Mouse (Mus musculus) liver, embryonic 14.5 days (tissue): ENCODE data around the gene Snx17. TPM values are rescaled to one million over a fixed set of nuclear protein-coding genes. Genes with fewer than 3 reads are reported as not detected.
A peak's percentile ranks its signal among the peaks of the same experiment; 100 is the strongest.

Experiments
- ATAC-seq: fragments of 200-750 bp; cut with Nextera tagmentation; 2 replicates; pipeline ENCODE4 v1.8.0; 2017; ENCODE audit warnings: moderate number of reproducible peaks, mild to moderate bottlenecking, moderate library complexity; ENCODE audit not compliant: insufficient read depth
- DNase-seq, 3 experiments: peaks; one replicate each; pipeline ENCODE4 v3.0.0-alpha.2; 2012 to 2013; ENCODE audit warnings: low read depth in 3 of 3, low spot score in 3 of 3
- H3K27ac ChIP-seq: fragments of 300-500 bp; sonication (generic); 2 replicates; pipeline ENCODE4 v1.5.1; 2014; ENCODE audit warnings: moderate library complexity, mild to moderate bottlenecking, control low read depth, inconsistent platforms
- H3K27me3 ChIP-seq: fragments of 300-500 bp; sonication (generic); 2 replicates; pipeline ENCODE4 v1.6.1; 2014; ENCODE audit warnings: mild to moderate bottlenecking, low read length, moderate library complexity; ENCODE audit not compliant: control insufficient read depth, insufficient read depth
- H3K36me3 ChIP-seq: fragments of 300-500 bp; sonication (generic); replicated peaks from 2 replicates; pipeline ENCODE4 v1.6.1; 2014; ENCODE audit warnings: low read depth; ENCODE audit not compliant: control insufficient read depth, insufficient read depth
- H3K4me1 ChIP-seq, 2 experiments: fragments of 200-500 bp in 1 of 2; fragments of 300-500 bp in 1 of 2; sonication (generic) in 1 of 2; replicated peaks; 2 replicates each; pipeline ENCODE4 v1.6.1; 2012 to 2014; ENCODE audit warnings: antibody characterized with exemption in 1 of 2, inconsistent platforms in 1 of 2, low read length in 1 of 2; ENCODE audit not compliant: control insufficient read depth in 2 of 2, insufficient read depth in 2 of 2
- H3K4me2 ChIP-seq: fragments of 300-500 bp; sonication (generic); 2 replicates; pipeline ENCODE4 v1.6.1; 2014; ENCODE audit warnings: low read depth, mild to moderate bottlenecking, control low read depth, moderate library complexity
- H3K4me3 ChIP-seq, 2 experiments: fragments of 200-500 bp in 1 of 2; fragments of 300-500 bp in 1 of 2; sonication (generic) in 1 of 2; 2 replicates each; pipeline ENCODE4 v1.5.1; 2012 to 2014; ENCODE audit warnings: low read depth in 2 of 2, low read length in 2 of 2, mild to moderate bottlenecking in 2 of 2, control low read depth in 1 of 2, inconsistent platforms in 1 of 2, moderate library complexity in 1 of 2; ENCODE audit not compliant: insufficient read depth in 1 of 2
- H3K9ac ChIP-seq: fragments of 300-500 bp; sonication (generic); replicated peaks from 2 replicates; pipeline ENCODE4 v1.6.1; 2014; ENCODE audit warnings: mild to moderate bottlenecking, control low read depth, moderate library complexity
- H3K9me3 ChIP-seq: fragments of 300-500 bp; sonication (generic); 2 replicates; pipeline ENCODE4 v1.6.1; 2016; ENCODE audit warnings: low read length, mixed read lengths; ENCODE audit not compliant: control insufficient read depth
- CTCF ChIP-seq: IDR thresholded peaks from 2 replicates; pipeline ENCODE4 v1.5.1; 2016; ENCODE audit warnings: antibody characterized with exemption, low read depth, control low read depth
- EP300 ChIP-seq: IDR thresholded peaks from 2 replicates; pipeline ENCODE4 v1.6.1; 2016; ENCODE audit warnings: antibody characterized with exemption, low read depth
- WGBS: fragments of 180-500 bp; shearing (Covaris S2); extraction: QIAGEN DNeasy Blood & Tissue Kit; methylation state at CpG from one replicate; pipeline ENCODE4 v1.1.7; 2014; ENCODE audit not compliant: insufficient replicate concordance; 5-methylcytosine and 5-hydroxymethylcytosine counted together
- polyA plus RNA-seq, 2 experiments: library from polyadenylated mRNA; depleted of rRNA in 1 of 2; stranded (reverse) in 1 of 2; unstranded in 1 of 2; fragments of >200 nt; fragmentation: Nextera tagmentation in 1 of 2; extraction: Ambion mirVana in 1 of 2; gene quantifications; 2 replicates each; pipeline versions ENCODE4 v1.2.1 to v1.2.3; 2012 to 2014

Gene Snx17
- polyA plus RNA-seq, 2 experiments: 23.7 to 36.4 TPM

- H3K4me1 ChIP-seq: peaks cover 16 to 21% of the 10 kb centered on the region in 2 experiments
- WGBS: 11% methylated on average over 11 of the region's 11 CpGs
- no peaks in the 10 kb centered on the region for H3K27me3 ChIP-seq
- H3K4me3 ChIP-seq: peak overlapping the region; percentile 76 to 96
- H3K9me3 ChIP-seq: no peaks in the 10 kb centered on the region
- peaks cover 2% of the 10 kb centered on the region; the same call in 1 of the 2 replicates for H3K36me3 ChIP-seq
- ATAC-seq: 0 out of 2 replicates have a peak, but pooled peaks have one; percentile 17
- DNase-seq: peak; percentile 61 to 67 (median 62)
- H3K9ac ChIP-seq: peak overlapping the region; percentile 65
- H3K4me2 ChIP-seq: peak overlapping the region; percentile 98
- H3K27ac ChIP-seq: peak overlapping the region; percentile 68
- TF ChIP-seq CTCF (peak; percentile 77), EP300 (no peak)
Measured at GRCm38 (mm10) chr5:31221304-31221945, 28.4 kb downstream of the Snx17 start.

DNA sequence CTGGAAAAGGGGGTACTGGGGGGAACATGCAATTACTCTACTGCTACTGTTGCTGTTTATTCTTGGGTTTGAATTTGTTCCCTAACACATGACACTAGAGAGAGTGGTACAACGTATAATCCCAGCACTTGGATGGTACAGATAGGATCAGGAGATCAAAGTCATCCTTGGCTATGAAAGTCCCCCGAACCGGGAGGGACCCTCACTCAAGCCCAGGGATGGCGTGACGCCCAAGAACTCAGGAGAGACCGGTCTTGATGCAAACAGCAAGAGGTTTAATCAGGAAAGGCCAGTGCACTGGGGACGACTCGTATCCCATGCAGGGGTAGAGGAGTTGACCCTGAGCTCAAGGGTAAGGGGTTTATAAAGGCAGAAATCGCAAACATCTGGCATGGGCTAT is 29.7 kb downstream of the Snx17 start:
- DNase-seq: no peak
- TF ChIP-seq EP300 (no peak), CTCF (no peak)
- H3K4me2 ChIP-seq: no peak overlapping the region
- no peak overlapping the region for H3K9ac ChIP-seq
- no peak overlapping the region for H3K27ac ChIP-seq
- H3K4me3 ChIP-seq: no peak overlapping the region
- H3K36me3 ChIP-seq: no peaks in the 10 kb centered on the region
- no peaks in the 10 kb centered on the region for H3K9me3 ChIP-seq
- peaks cover 11 to 14% of the 10 kb centered on the region in 2 experiments for H3K4me1 ChIP-seq
- no peak for ATAC-seq
- no peaks in the 10 kb centered on the region for H3K27me3 ChIP-seq
- WGBS: 78% methylated on average over 9 of the region's 9 CpGs

DNA sequence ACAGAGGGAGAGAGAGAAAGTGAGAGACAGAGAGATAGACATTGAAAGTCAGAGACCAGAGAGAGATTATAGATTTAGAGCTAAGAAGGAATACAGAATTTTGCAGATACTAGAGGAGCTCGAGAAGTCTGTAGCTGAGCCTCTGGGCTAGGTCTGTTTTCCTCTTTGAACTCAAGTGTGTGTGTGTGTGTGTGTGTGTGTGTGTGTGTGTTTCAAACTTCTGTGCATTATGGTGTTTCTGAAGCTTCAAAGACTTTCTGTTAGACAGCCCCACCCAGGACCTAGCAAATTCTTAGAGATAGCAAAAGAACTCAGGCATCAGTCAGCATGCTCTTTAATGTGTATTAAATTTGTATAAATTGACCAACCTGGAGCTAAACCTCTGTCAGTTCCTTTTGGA is 33.6 kb downstream of the Snx17 start:
- DNase-seq (no peak), ATAC-seq (no peak)
- WGBS: 46% methylated on average over 1 of the region's 1 CpGs
- Histone ChIP-seq H3K4me3 (no peak overlapping the region), H3K9me3 (no peaks in the 10 kb centered on the region), H3K4me1 (peaks cover under 1 to 1% of the 10 kb centered on the region in 2 experiments; a peak in 3 of 4 replicates), H3K27ac (no peak overlapping the region), H3K9ac (no peak overlapping the region), H3K36me3 (no peaks in the 10 kb centered on the region), H3K4me2 (no peak overlapping the region), H3K27me3 (no peaks in the 10 kb centered on the region)
- TF ChIP-seq CTCF (no peak), EP300 (no peak)

- Histone ChIP-seq H3K4me3 (peak within 1 kb of the TSS; percentile 89 to 94), H3K4me1 (peaks cover 5 to 11% of the 10 kb centered on the region in 2 experiments), H3K27ac (peak within 1 kb of the TSS; percentile 82), H3K27me3 (no peaks in the 10 kb centered on the region), H3K9ac (peak within 1 kb of the TSS; percentile 84), H3K36me3 (peaks cover 6% of the 10 kb centered on the region), H3K9me3 (no peaks in the 10 kb centered on the region), H3K4me2 (peak within 1 kb of the TSS; percentile 95)
- 0% methylated on average over 92 of the region's 103 CpGs for WGBS
- peak; percentile 96 for ATAC-seq
- DNase-seq: peak; percentile 89 to 90 (median 90)
- TF ChIP-seq EP300: no peak
- TF ChIP-seq CTCF: 0 out of 2 replicates have a peak, but pooled peaks have one; percentile 3
Measured at GRCm38 (mm10) chr5:31240637-31241521, 47.9 kb downstream of the Snx17 start, which contains the start of the genes Nrbp1 and Gm9970. Gene Nrbp1, plus strand, starts transcription at chr5:31240864. Gene Gm9970, minus strand, starts transcription at chr5:31241232.
